Mouse (Mus musculus): Measurements from ENCODE around the gene Ppm1a. TPM values are rescaled to one million over a fixed set of nuclear protein-coding genes. Genes with fewer than 3 reads are reported as not detected.

Ppm1a gene
- polyA plus RNA-seq, 1 experiment = 54.9 TPM

DNA sequence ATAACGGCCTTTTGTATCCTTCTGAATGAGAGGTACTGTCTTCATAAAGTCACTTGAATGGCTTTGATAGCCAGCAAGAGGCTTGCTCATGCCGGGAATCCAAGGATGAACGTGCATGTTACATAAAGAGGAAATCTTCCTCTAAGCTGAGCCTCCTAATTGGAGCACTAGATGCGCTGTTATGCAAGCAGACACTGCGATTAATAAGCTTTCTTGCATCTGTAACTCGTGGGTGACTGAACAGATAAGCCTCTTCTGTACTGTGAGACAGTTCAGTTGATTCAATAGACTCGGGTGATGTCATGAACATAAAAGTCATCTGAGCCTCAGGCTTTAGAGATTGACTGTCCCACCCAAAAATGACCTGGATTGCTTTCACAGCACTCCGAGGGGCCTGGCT, 73.1 kb downstream of the Ppm1a start:
- DNase-seq = no peak
- TF ChIP-seq POLR2A (IDR thresholded peaks at IDR 0.05; ENCODE audit: borderline replicate concordance, extremely low read depth, low read depth, low read length) (no peak), CTCF (IDR thresholded peaks at IDR 0.05; ENCODE audit: insufficient read depth, low read length) (no peak)
- WGBS = 83% methylated on average over 8 of the region's 8 CpGs
- H3K4me1 ChIP-seq (ENCODE audit: control insufficient read depth, insufficient read depth, low read length) = peaks cover 6% of the 10 kb centered on the region; the same call in 1 of the 2 replicates
- no peak overlapping the region for H3K4me3 ChIP-seq (replicated peaks; ENCODE audit: extremely low read depth, low read depth, low read length)

GRCm38 (mm10) chr12:72831711-72832432, 74.6 kb downstream of the Ppm1a start:
- H3K4me3 ChIP-seq (replicated peaks; ENCODE audit: extremely low read depth, low read depth, low read length) = no peak overlapping the region
- TF ChIP-seq CTCF (IDR thresholded peaks at IDR 0.05; ENCODE audit: insufficient read depth, low read length) (no peak), POLR2A (IDR thresholded peaks at IDR 0.05; ENCODE audit: borderline replicate concordance, extremely low read depth, low read depth, low read length) (no peak)

GRCm38 (mm10) chr12:72834773-72835517, 77.7 kb downstream of the Ppm1a start:
- Histone ChIP-seq H3K4me1 (ENCODE audit: control insufficient read depth, insufficient read depth, low read length) (peaks cover 6% of the 10 kb centered on the region; the same call in 1 of the 2 replicates), H3K4me3 (replicated peaks; ENCODE audit: extremely low read depth, low read depth, low read length) (no peak overlapping the region)
- no peak for DNase-seq
- 68% methylated on average over 14 of the region's 14 CpGs for WGBS
- peak; percentile 40 for TF ChIP-seq CTCF (IDR thresholded peaks at IDR 0.05; ENCODE audit: insufficient read depth, low read length)
- TF ChIP-seq POLR2A (IDR thresholded peaks at IDR 0.05; ENCODE audit: borderline replicate concordance, extremely low read depth, low read depth, low read length) = no peak

More at GRCm38 (mm10) chr12:72831711-72832432, 74.6 kb downstream of the Ppm1a start:
- H3K4me1 ChIP-seq (ENCODE audit: control insufficient read depth, insufficient read depth, low read length) = peaks cover 6% of the 10 kb centered on the region; the same call in 1 of the 2 replicates
- WGBS = 7% methylated on average over 42 of the region's 42 CpGs
- no peak for DNase-seq

GRCm38 (mm10) chr12:72835518-72836015, 78.3 kb downstream of the Ppm1a start:
- TF ChIP-seq CTCF (IDR thresholded peaks at IDR 0.05; ENCODE audit: insufficient read depth, low read length) = 0 out of 2 replicates have a peak, but pooled peaks have one; percentile 26
- no peak for TF ChIP-seq POLR2A (IDR thresholded peaks at IDR 0.05; ENCODE audit: borderline replicate concordance, extremely low read depth, low read depth, low read length)
- WGBS = 77% methylated on average over 8 of the region's 8 CpGs
- DNase-seq = no peak
- Histone ChIP-seq H3K4me1 (ENCODE audit: control insufficient read depth, insufficient read depth, low read length) (peaks cover 6% of the 10 kb centered on the region; the same call in 1 of the 2 replicates), H3K4me3 (replicated peaks; ENCODE audit: extremely low read depth, low read depth, low read length) (no peak overlapping the region)

GRCm38 (mm10) chr12:72837302-72837701, 80.0 kb downstream of the Ppm1a start:
- TF ChIP-seq POLR2A (IDR thresholded peaks at IDR 0.05; ENCODE audit: borderline replicate concordance, extremely low read depth, low read depth, low read length) = no peak
- TF ChIP-seq CTCF (IDR thresholded peaks at IDR 0.05; ENCODE audit: insufficient read depth, low read length) = no peak
- no peak for DNase-seq
- H3K4me1 ChIP-seq (ENCODE audit: control insufficient read depth, insufficient read depth, low read length) = no peaks in the 10 kb centered on the region
- 78% methylated on average over 4 of the region's 4 CpGs for whole genome bisulfite sequencing
- H3K4me3 ChIP-seq (replicated peaks; ENCODE audit: extremely low read depth, low read depth, low read length) = no peak overlapping the region

DNA sequence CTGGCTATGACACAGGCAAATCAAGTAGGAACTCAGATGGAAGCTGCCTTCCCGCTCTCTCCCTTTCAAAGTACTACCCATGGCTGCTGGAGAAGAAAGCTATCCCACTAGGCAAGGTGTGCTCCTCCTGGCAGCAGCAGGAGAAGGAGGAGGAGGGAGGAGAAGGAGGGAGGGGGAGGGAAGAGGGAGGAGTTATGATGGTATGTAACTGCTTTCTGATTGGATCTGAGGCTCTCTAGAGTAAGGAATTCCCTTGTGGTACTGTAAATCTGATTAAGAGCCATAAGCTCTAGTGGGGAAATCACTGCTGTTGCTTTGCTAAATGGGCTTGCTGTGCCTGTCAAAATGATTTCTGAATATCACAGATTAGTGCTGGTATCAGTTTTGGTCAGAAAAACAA, 84.2 kb downstream of the Ppm1a start:
- no peak for TF ChIP-seq CTCF (IDR thresholded peaks at IDR 0.05; ENCODE audit: insufficient read depth, low read length)
- no peak for TF ChIP-seq POLR2A (IDR thresholded peaks at IDR 0.05; ENCODE audit: borderline replicate concordance, extremely low read depth, low read depth, low read length)
- 95% methylated on average over 1 of the region's 1 CpGs for WGBS
- Histone ChIP-seq H3K4me1 (ENCODE audit: control insufficient read depth, insufficient read depth, low read length) (no peaks in the 10 kb centered on the region), H3K4me3 (replicated peaks; ENCODE audit: extremely low read depth, low read depth, low read length) (no peak overlapping the region)
- DNase-seq = no peak

DNA sequence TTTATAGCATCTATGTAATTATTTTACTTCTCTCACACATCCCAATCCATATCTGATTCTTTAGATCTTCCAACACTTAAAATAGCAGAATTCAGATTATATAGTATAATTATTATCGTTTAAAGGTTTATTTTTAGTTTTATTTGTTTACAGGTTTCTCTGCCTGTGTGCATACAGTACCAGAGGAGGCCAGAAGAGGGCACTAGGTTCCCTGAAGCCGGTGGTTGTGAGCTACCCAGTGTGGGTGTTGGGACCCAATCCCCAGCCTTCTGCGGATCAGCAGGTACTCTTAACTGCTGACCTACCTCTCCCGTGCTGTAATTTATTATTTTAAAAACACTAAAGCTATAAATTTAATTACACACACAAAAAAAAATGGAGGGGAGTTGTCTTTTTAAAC, 85.9 kb downstream of the Ppm1a start:
- H3K4me1 ChIP-seq (ENCODE audit: control insufficient read depth, insufficient read depth, low read length) = no peaks in the 10 kb centered on the region
- TF ChIP-seq POLR2A (IDR thresholded peaks at IDR 0.05; ENCODE audit: borderline replicate concordance, extremely low read depth, low read depth, low read length) (no peak), CTCF (IDR thresholded peaks at IDR 0.05; ENCODE audit: insufficient read depth, low read length) (0 out of 2 replicates have a peak, but pooled peaks have one; percentile 15)
- WGBS = 83% methylated on average over 4 of the region's 4 CpGs
- H3K4me3 ChIP-seq (replicated peaks; ENCODE audit: extremely low read depth, low read depth, low read length) = no peak overlapping the region
- no peak for DNase-seq

GRCm38 (mm10) chr12:72843555-72843954, 86.3 kb downstream of the Ppm1a start:
- no peak for DNase-seq
- TF ChIP-seq POLR2A (IDR thresholded peaks at IDR 0.05; ENCODE audit: borderline replicate concordance, extremely low read depth, low read depth, low read length) (no peak), CTCF (IDR thresholded peaks at IDR 0.05; ENCODE audit: insufficient read depth, low read length) (no peak)
- H3K4me1 ChIP-seq (ENCODE audit: control insufficient read depth, insufficient read depth, low read length) = no peaks in the 10 kb centered on the region
- no peak overlapping the region for H3K4me3 ChIP-seq (replicated peaks; ENCODE audit: extremely low read depth, low read depth, low read length)
- WGBS = 69% methylated on average over 4 of the region's 4 CpGs

DNA sequence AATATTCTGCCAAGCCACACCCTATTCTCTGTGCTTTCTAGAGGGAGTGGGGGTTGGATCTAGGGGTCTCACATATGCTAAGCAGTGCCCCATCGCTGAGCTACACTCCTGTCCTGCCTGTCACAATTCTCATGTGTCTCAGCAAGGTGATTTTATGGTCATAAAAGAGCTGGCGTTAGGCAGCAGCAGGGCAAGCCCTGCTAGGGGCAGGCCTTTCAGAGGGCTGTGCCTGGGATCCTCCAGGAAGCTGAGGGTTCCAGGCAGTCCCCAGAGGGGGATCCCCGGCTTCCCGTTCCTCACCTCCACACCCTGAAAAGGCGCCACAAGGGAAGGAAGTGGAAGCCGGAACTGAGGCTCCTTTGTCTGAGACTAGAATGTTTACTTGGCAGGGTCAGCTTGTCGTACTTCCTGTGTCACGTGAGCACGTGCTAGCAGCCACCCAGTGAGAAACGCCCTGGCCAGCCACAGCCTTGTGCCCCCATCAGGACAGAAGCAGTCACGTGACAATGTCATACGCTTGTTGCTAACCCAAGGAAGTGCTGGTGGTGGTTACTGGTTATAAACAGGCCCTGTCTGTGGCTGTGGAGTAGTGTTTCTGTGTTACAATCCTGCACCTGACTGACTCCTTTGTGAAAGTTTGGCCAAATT, 86.8 kb downstream of the Ppm1a start:
- 0 out of 2 replicates have a peak, but pooled peaks have one; percentile 9 for TF ChIP-seq POLR2A (IDR thresholded peaks at IDR 0.05; ENCODE audit: borderline replicate concordance, extremely low read depth, low read depth, low read length)
- TF ChIP-seq CTCF (IDR thresholded peaks at IDR 0.05; ENCODE audit: insufficient read depth, low read length) = no peak
- Histone ChIP-seq H3K4me3 (replicated peaks; ENCODE audit: extremely low read depth, low read depth, low read length) (no peak overlapping the region), H3K4me1 (ENCODE audit: control insufficient read depth, insufficient read depth, low read length) (no peaks in the 10 kb centered on the region)
- WGBS = 6% methylated on average over 12 of the region's 12 CpGs
- peak; percentile 54 for DNase-seq

Measured in lung, adult 2 months (tissue).